Mouse (Mus musculus) gastrocnemius, adult 2 months (tissue): ENCODE data around the gene Atf6b. TPM values are rescaled to one million over a fixed set of nuclear protein-coding genes. Genes with fewer than 3 reads are reported as not detected.

Experiments
- DNase-seq: peaks from one replicate; pipeline ENCODE4 v3.0.0; 2022
- H3K27ac ChIP-seq: fragments of 200-600 bp; 2 replicates; pipeline ENCODE4 v1.8.1; 2022; ENCODE audit warnings: mild to moderate bottlenecking
- H3K4me3 ChIP-seq: fragments of 200-600 bp; 2 replicates; pipeline ENCODE4 v1.8.1; 2022; ENCODE audit warnings: mild to moderate bottlenecking, moderate library complexity
- CTCF ChIP-seq: fragments of 200-600 bp; IDR thresholded peaks from 2 replicates; pipeline ENCODE4 v1.8.1; 2022; ENCODE audit warnings: antibody characterized with exemption, mild to moderate bottlenecking, moderate library complexity
- intact Hi-C: fragments of 180-260 bp; cut with DNase I; formaldehyde crosslinking; loops from one replicate; pipeline ENCODE4 v1.15.1; 2025
- long read RNA-seq, 2 experiments: library from polyadenylated mRNA; stranded (forward); transcript quantifications; one replicate each; pipeline ENCODE4 v2.0.0; 2021
- total RNA-seq, 2 experiments: library from RNA; stranded (reverse); gene quantifications; 2 replicates each; pipeline ENCODE4 v1.2.3; 2021

Atf6b gene
- 1 to 10 TPM; 7.1 to 9.1 TPM for total RNA-seq
- long read RNA-seq, experiment 1, transcript Atf6b-201 (18 exons, 2,566 nt), result major isoform, 29 of 39 reads
- long read RNA-seq, experiment 1, partial matches to known transcripts, result 4 of 39 reads
- long read RNA-seq, experiment 1, other reads (novel, unspliced or antisense), result 6 of 39 reads
- long read RNA-seq, experiment 2, transcript Atf6b-201 (18 exons, 2,566 nt), result major isoform, 19 of 25 reads
- long read RNA-seq, experiment 2, partial matches to known transcripts, result 2 of 25 reads
- long read RNA-seq, experiment 2, other reads (novel, unspliced or antisense), result 4 of 25 reads

GRCm38 (mm10) chr17:34646906-34647787 lies at the start of gene Atf6b:
Gene Atf6b, plus strand, starts transcription at chr17:34647146.
- peak; percentile 98 for DNase-seq
- Histone ChIP-seq H3K4me3 (peak within 1 kb of the TSS; percentile 94), H3K27ac (peak within 1 kb of the TSS; percentile 92)
- TF ChIP-seq CTCF, result no peak
- intact Hi-C loops, result loop anchor here (10.0 kb wide), 1 partner anchor 188 kb away; the partner anchor contains the start of genes Dxo and Stk19

GRCm38 (mm10) chr17:34597566-34598095 lies 49.3 kb upstream of the Atf6b start, which contains the start of gene Ager:
Gene Ager, plus strand, starts transcription at chr17:34597862.
- TF ChIP-seq CTCF, result no peak
- no peak within 1 kb of the TSS for H3K4me3 ChIP-seq
- H3K27ac ChIP-seq, result peak within 1 kb of the TSS; percentile 16; the same call in 1 of the 2 replicates
- DNase-seq, result no peak
- intact Hi-C loops, result no loop called here

- TF ChIP-seq CTCF, result no peak
- Histone ChIP-seq H3K27ac (no peak overlapping the region), H3K4me3 (no peak overlapping the region)
- intact Hi-C loops, result no loop called here
- DNase-seq, result no peak
Measured at GRCm38 (mm10) chr17:34599891-34600290, 47.1 kb upstream of the Atf6b start.

GRCm38 (mm10) chr17:34601796-34602195 lies 45.1 kb upstream of the Atf6b start:
- intact Hi-C loops, result no loop called here
- Histone ChIP-seq H3K4me3 (no peak overlapping the region), H3K27ac (no peak overlapping the region)
- TF ChIP-seq CTCF, result no peak
- DNase-seq, result no peak

GRCm38 (mm10) chr17:34603375-34604060 lies 43.4 kb upstream of the Atf6b start, which contains the start of gene Rnf5:
Gene Rnf5, minus strand, starts transcription at chr17:34603690.
- peak; percentile 97 for DNase-seq
- Histone ChIP-seq H3K27ac (peak within 1 kb of the TSS; percentile 96), H3K4me3 (peak within 1 kb of the TSS; percentile 99)
- intact Hi-C loops, result loop anchor here (2.0 kb wide), 1 partner anchor 23 kb away; no protein-coding TSS in a partner anchor
- TF ChIP-seq CTCF, result no peak

- TF ChIP-seq CTCF, result no peak
- Histone ChIP-seq H3K27ac (peak within 1 kb of the TSS; percentile 96), H3K4me3 (peak within 1 kb of the TSS; percentile 99)
- DNase-seq, result peak; percentile 99
- intact Hi-C loops, result loop anchor here (2.0 kb wide), 1 partner anchor 23 kb away; no protein-coding TSS in a partner anchor
Measured at GRCm38 (mm10) chr17:34604061-34604508, 42.9 kb upstream of the Atf6b start, which contains the start of gene Agpat1. Gene Agpat1, plus strand, starts transcription at chr17:34604262.

GRCm38 (mm10) chr17:34604511-34605237 lies 42.3 kb upstream of the Atf6b start:
- peak overlapping the region; percentile 96 for H3K27ac ChIP-seq
- intact Hi-C loops, result loop anchor here (2.0 kb wide), 1 partner anchor 22 kb away; no protein-coding TSS in a partner anchor
- peak overlapping the region; percentile 99 for H3K4me3 ChIP-seq
- peak; percentile 73 for DNase-seq
- TF ChIP-seq CTCF, result no peak

GRCm38 (mm10) chr17:34605609-34606008 lies 41.3 kb upstream of the Atf6b start:
- peak; percentile 99 for DNase-seq
- Histone ChIP-seq H3K27ac (peak overlapping the region; percentile 96), H3K4me3 (peak overlapping the region; percentile 99)
- TF ChIP-seq CTCF, result no peak
- intact Hi-C loops, result loop anchor here (2.0 kb wide), 1 partner anchor 21 kb away; no protein-coding TSS in a partner anchor

GRCm38 (mm10) chr17:34606186-34607039 lies 40.5 kb upstream of the Atf6b start:
- no peak for DNase-seq
- Histone ChIP-seq H3K4me3 (peak overlapping the region; percentile 99), H3K27ac (peak overlapping the region; percentile 96)
- intact Hi-C loops, result no loop called here
- TF ChIP-seq CTCF, result no peak

- Histone ChIP-seq H3K27ac (no peak overlapping the region), H3K4me3 (no peak overlapping the region)
- intact Hi-C loops, result no loop called here
- DNase-seq, result no peak
- no peak for TF ChIP-seq CTCF
Measured at GRCm38 (mm10) chr17:34607997-34608396, 38.9 kb upstream of the Atf6b start.
